Mouse (Mus musculus) forebrain, embryonic 14.5 days (tissue): ENCODE measurements at regions not wholly inside any gene's neighbourhood (a gene's known extent, or its start where the extent isn't known, plus 50 kb on each side); places are given as distances from the start of the nearest gene placed in this dataset.

Experiments
- ATAC-seq: fragments of 200-750 bp; cut with Nextera tagmentation; 2 replicates; pipeline ENCODE4 v1.8.0; 2017; ENCODE audit warnings: mild to moderate bottlenecking, moderate library complexity
- DNase-seq: peaks from one replicate; pipeline ENCODE4 v3.0.0-alpha.2; 2015; ENCODE audit warnings: low spot score
- H3K27ac ChIP-seq: fragments of 300-500 bp; sonication (generic); 2 replicates; pipeline ENCODE4 v1.5.1; 2014; ENCODE audit warnings: low read depth, mild to moderate bottlenecking, control low read depth, low read length, moderate library complexity
- H3K27me3 ChIP-seq: fragments of 300-500 bp; sonication (generic); replicated peaks from 2 replicates; pipeline ENCODE4 v1.6.1; 2014; ENCODE audit warnings: low read length, control low read depth, mixed read lengths; ENCODE audit not compliant: control insufficient read depth, insufficient read depth
- H3K36me3 ChIP-seq: fragments of 300-500 bp; sonication (generic); 2 replicates; pipeline ENCODE4 v1.6.1; 2014; ENCODE audit warnings: low read length, control low read depth; ENCODE audit not compliant: control insufficient read depth, insufficient read depth
- H3K4me1 ChIP-seq: fragments of 300-500 bp; sonication (generic); 2 replicates; pipeline ENCODE4 v1.6.1; 2014; ENCODE audit warnings: antibody characterized with exemption, low read length, control low read depth; ENCODE audit not compliant: control insufficient read depth, insufficient read depth
- H3K4me2 ChIP-seq: fragments of 300-500 bp; sonication (generic); 2 replicates; pipeline ENCODE4 v1.6.1; 2014; ENCODE audit warnings: mild to moderate bottlenecking, control low read depth, low read length
- H3K4me3 ChIP-seq: fragments of 300-500 bp; sonication (generic); 2 replicates; pipeline ENCODE4 v1.5.1; 2014; ENCODE audit warnings: low read depth, low read length, control low read depth
- H3K9ac ChIP-seq: fragments of 300-500 bp; sonication (generic); 2 replicates; pipeline ENCODE4 v1.6.1; 2014; ENCODE audit warnings: mild to moderate bottlenecking, low read length, control low read depth, moderate library complexity
- H3K9me3 ChIP-seq: fragments of 300-500 bp; sonication (generic); replicated peaks from 2 replicates; pipeline ENCODE4 v1.6.1; 2016; ENCODE audit warnings: low read length, control low read depth, mixed read lengths; ENCODE audit not compliant: control insufficient read depth
- WGBS: fragments of 180-500 bp; shearing (Covaris S2); extraction: QIAGEN DNeasy Blood & Tissue Kit; methylation state at CpG from one replicate; pipeline ENCODE4 v1.1.7; 2014; 5-methylcytosine and 5-hydroxymethylcytosine counted together

DNA sequence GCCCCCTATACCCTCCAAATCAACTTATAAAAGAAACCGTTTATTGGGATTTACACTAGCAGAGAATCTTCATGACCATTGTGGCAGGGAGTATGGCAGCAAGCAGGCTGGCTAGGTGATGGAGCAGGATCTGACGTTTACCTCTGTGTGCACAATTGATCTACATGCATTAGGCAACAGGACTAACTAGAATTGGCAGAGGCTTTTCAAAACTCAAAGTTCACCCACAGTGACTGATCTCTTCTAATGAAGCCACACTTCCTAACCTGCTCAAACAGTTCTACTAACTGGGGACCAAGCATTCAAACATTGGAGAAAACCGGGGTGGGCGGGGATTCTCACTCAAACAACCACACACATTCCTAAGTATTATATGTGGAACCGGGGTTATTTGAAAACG lies 1382.9 kb upstream of the Tenm2 start:
- Histone ChIP-seq H3K9ac (no peak overlapping the region), H3K27me3 (no peaks in the 10 kb centered on the region), H3K4me3 (no peak overlapping the region), H3K36me3 (no peaks in the 10 kb centered on the region), H3K4me1 (no peaks in the 10 kb centered on the region), H3K4me2 (no peak overlapping the region), H3K9me3 (no peaks in the 10 kb centered on the region), H3K27ac (no peak overlapping the region)
- DNase-seq (no peak), ATAC-seq (no peak)
- 81% methylated on average over 6 of the region's 6 CpGs for WGBS

DNA sequence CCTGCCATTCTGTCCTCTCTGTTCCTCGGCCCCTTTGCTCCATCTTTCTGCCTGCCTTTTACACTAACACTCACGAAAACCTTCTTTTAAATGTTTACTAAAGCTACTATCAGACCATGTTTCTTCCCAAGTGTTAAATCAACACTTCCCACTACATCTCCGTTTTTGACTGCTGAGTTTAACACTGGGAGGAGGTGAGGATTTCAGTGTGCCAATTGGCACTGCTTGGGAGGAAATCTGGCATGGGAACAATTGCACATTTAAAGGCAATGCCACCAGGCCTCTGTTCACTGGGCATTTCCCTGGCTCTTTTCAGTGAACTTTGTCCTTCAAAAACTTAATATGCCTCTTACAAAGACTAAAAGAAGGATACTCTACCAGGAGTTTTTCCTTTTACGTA lies 1365.2 kb upstream of the Tenm2 start:
- H3K27ac ChIP-seq: no peak overlapping the region
- no peaks in the 10 kb centered on the region for H3K9me3 ChIP-seq
- no peak overlapping the region for H3K9ac ChIP-seq
- no peak overlapping the region for H3K4me2 ChIP-seq
- H3K4me1 ChIP-seq: no peaks in the 10 kb centered on the region
- H3K4me3 ChIP-seq: no peak overlapping the region
- ATAC-seq (peak; percentile 78; the same call in 1 of the 2 replicates), DNase-seq (peak; percentile 80)
- no peaks in the 10 kb centered on the region for H3K36me3 ChIP-seq
- 52% methylated on average over 4 of the region's 4 CpGs for whole genome bisulfite sequencing
- no peaks in the 10 kb centered on the region for H3K27me3 ChIP-seq

DNA sequence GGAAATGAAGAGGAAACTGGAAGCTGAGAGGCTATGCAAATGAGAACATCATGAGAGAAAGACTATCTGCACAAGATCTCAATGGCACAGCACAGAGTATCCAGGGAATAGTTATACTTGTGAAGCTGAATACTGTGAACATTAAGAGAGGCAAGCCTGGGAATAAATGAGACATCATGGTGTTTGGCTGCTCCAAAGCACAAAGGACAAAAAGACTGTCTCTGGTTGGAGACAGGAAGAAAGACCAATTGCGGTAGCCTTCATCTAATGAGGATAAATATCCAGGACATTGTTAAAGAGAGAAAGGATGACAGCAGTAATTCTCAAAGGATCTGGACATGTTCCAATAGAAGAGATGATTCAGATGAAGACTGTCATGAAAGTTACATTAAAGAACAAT lies 1332.8 kb upstream of the Tenm2 start:
- H3K4me3 ChIP-seq: no peak overlapping the region

DNA sequence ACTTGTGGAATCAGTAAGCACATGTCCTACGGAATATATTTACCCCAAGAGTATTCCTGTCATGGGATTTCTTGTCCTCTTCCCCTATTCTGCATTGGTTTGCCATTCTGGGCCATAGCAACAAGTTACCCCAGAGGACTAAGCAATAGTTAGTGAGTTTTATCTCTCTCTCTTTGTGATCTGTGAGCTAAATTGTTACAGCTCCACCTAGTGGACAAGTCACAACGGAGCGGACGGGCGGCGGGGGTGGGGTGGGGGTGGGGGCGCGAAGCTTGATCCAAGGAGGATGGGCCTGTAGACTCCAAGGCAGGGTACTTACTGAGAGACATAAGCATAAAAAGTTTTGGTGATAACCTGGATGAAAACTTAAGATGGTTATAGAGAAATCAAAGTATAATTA lies 1308.1 kb upstream of the Tenm2 start:
- WGBS: 9% methylated on average over 8 of the region's 8 CpGs
- H3K4me1 ChIP-seq: no peaks in the 10 kb centered on the region
- H3K4me2 ChIP-seq: no peak overlapping the region
- H3K27me3 ChIP-seq: no peaks in the 10 kb centered on the region
- peak; percentile 52; the same call in 1 of the 2 replicates for ATAC-seq
- no peak overlapping the region for H3K9ac ChIP-seq
- no peaks in the 10 kb centered on the region for H3K36me3 ChIP-seq
- H3K27ac ChIP-seq: no peak overlapping the region
- no peaks in the 10 kb centered on the region for H3K9me3 ChIP-seq
- no peak overlapping the region for H3K4me3 ChIP-seq
- peak; percentile 50 for DNase-seq

More for the DNA sequence above, 1332.8 kb upstream of the Tenm2 start:
- Histone ChIP-seq H3K4me1 (no peaks in the 10 kb centered on the region), H3K36me3 (no peaks in the 10 kb centered on the region), H3K27me3 (no peaks in the 10 kb centered on the region), H3K27ac (no peak overlapping the region), H3K9me3 (no peaks in the 10 kb centered on the region), H3K9ac (no peak overlapping the region), H3K4me2 (no peak overlapping the region)
- ATAC-seq: no peak
- WGBS: 43% methylated on average over 1 of the region's 1 CpGs
- peak; percentile 2 for DNase-seq

DNA sequence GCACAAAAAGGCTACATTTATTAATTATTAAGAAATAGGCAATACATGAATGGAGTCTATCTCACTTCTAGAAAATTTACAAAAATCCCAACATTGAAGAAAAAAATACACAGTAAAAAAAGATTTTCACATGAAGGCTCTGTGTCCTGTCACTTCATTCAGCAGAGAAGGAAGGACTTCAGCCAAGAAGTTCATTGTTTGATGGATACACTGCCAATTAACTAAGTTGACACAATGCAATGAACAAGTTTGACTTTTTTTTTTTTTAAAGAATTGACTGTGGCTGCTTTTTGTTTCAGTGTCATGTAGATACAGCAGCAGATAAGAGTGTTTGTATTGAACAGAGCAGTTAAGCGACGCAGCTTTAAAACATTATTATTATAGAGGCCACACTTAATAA lies 1304.3 kb upstream of the Tenm2 start:
- Histone ChIP-seq H3K4me3 (no peak overlapping the region), H3K9ac (no peak overlapping the region), H3K4me2 (no peak overlapping the region), H3K27ac (no peak overlapping the region), H3K36me3 (no peaks in the 10 kb centered on the region), H3K4me1 (no peaks in the 10 kb centered on the region), H3K27me3 (no peaks in the 10 kb centered on the region), H3K9me3 (no peaks in the 10 kb centered on the region)
- ATAC-seq: no peak
- DNase-seq: no peak
- WGBS: 86% methylated on average over 2 of the region's 2 CpGs

DNA sequence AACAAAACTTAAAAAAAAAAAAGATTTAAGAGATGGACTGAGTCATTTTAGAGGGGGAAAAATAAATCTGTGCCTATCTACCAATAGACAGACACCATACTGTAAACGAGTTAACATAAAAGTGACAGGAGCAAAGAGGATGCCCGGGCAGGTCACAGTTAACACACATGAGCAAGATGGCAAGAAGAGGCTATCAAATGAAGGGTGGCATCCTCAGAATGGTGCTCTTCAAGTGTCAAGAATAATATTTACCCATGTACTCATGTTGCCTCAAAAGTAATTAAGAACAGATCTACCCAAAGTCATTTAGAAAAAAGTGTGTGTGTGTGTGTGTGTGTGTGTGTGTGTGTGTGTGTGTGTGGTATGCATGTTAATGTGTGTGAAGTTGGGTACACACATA lies 1296.5 kb upstream of the Tenm2 start:
- WGBS: 95% methylated on average over 2 of the region's 2 CpGs
- no peaks in the 10 kb centered on the region for H3K9me3 ChIP-seq
- no peaks in the 10 kb centered on the region for H3K4me1 ChIP-seq
- H3K36me3 ChIP-seq: no peaks in the 10 kb centered on the region
- DNase-seq (no peak), ATAC-seq (no peak)
- H3K4me2 ChIP-seq: no peak overlapping the region
- no peaks in the 10 kb centered on the region for H3K27me3 ChIP-seq
- no peak overlapping the region for H3K4me3 ChIP-seq
- H3K27ac ChIP-seq: no peak overlapping the region
- no peak overlapping the region for H3K9ac ChIP-seq

DNA sequence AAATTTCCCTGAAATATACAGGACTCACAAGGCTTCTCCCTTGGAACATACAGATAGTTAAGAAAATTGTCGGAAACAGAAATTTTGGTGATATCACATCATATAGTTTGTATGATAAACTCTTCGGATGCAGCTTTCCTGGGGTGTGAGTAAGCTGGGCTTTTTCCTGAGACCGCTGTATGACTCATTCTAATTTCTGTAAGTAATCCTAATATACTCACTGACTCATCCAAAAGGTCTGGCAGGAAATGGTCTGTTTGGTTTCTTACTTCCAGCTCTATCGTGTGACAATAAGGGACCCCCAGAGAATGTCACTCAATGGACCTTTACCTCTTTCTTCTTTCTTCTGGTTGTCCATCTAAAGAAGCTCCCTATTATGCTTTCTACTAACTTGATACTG lies 1273.9 kb upstream of the Tenm2 start:
- no peak for ATAC-seq
- 89% methylated on average over 4 of the region's 4 CpGs for WGBS
- no peaks in the 10 kb centered on the region for H3K4me1 ChIP-seq
- no peaks in the 10 kb centered on the region for H3K27me3 ChIP-seq
- H3K36me3 ChIP-seq: no peaks in the 10 kb centered on the region
- no peak overlapping the region for H3K4me3 ChIP-seq
- H3K9me3 ChIP-seq: no peaks in the 10 kb centered on the region
- DNase-seq: no peak
- no peak overlapping the region for H3K9ac ChIP-seq
- H3K27ac ChIP-seq: no peak overlapping the region
- H3K4me2 ChIP-seq: no peak overlapping the region

DNA sequence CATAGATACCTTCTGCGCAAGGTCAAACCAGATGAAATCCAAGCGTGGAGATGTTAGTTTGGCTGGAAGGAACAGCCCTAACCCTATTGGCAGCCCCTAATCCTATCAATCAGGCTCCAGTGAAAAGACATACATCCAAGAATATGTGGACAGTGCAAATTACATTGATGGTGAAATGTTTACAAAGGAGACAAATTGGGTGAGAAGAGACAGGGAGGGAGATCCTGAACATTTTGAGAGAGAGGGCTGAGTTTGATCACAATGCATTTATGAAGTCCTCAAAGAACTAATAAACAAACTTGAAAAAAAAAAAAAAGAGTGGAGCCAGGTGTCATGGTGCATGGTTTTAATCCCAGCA lies 1228.5 kb upstream of the Tenm2 start:
- Histone ChIP-seq H3K9me3 (no peaks in the 10 kb centered on the region), H3K4me2 (no peak overlapping the region), H3K27ac (no peak overlapping the region), H3K27me3 (no peaks in the 10 kb centered on the region), H3K9ac (no peak overlapping the region), H3K36me3 (no peaks in the 10 kb centered on the region), H3K4me3 (no peak overlapping the region), H3K4me1 (no peaks in the 10 kb centered on the region)
- ATAC-seq (no peak), DNase-seq (no peak)
- 95% methylated on average over 2 of the region's 2 CpGs for WGBS

DNA sequence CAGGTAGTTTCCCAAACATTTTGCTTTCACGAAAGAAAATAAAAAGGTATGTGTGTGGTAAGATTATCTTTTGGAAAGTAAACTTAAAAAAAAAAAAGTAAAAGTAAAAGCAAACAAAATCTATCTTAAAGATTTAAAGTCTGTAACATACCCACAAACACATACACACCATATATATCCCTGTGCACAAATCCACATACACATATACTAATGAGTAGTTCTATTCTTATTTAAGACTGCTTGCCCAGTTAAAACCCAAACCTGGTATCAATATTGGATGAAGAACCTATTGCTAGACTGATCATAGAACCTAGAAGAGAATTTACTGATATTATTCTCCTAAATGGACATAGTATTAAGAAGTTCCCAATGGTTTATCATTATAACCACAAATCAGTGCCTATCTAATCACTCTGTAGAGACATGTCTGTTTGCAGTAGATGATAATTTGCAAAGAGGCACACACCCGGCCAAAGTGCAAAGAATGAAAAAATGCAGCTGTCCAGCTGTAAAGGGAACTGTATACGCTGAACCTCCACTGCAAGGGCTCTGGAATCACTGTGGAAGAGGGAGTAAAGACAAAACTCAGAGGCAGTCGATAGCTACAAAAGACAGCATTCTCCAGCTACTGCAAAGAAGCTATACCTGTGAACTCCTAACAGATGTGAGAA lies 1227.9 kb upstream of the Tenm2 start:
- Histone ChIP-seq H3K27ac (no peak overlapping the region), H3K9ac (no peak overlapping the region), H3K36me3 (no peaks in the 10 kb centered on the region), H3K27me3 (no peaks in the 10 kb centered on the region), H3K4me3 (no peak overlapping the region), H3K4me2 (no peak overlapping the region), H3K4me1 (no peaks in the 10 kb centered on the region), H3K9me3 (no peaks in the 10 kb centered on the region)
- DNase-seq (no peak), ATAC-seq (no peak)
- WGBS: 71% methylated on average over 4 of the region's 4 CpGs
